Mouse (Mus musculus): Measurements from ENCODE around the gene Setd3. TPM values are rescaled to one million over a fixed set of nuclear protein-coding genes. Genes with fewer than 3 reads are reported as not detected.

Gene Setd3
- total RNA-seq, 1 experiment from 2014 or later, result 91.4 TPM

DNA sequence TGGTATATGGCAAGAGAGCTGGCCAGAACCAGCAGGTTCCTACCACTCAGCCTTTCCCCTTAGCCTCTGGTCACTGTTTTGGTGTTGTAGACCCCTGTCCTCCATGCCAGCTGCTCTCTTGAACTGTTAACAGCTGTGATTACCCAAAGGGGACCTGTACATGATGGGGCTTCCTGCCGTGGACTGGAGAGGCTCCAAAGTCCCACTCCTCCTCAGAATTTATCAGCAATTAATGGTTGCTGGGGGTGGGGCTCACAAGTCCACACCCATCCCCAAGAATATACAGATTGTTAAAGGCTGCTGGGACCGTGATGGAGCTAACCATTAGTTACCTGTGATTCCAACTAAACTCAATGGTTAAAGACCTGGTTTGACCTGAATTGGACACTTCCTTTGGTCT lies 77.0 kb downstream of the Setd3 start:
- no peak for ATAC-seq (ENCODE audit: extremely low read depth, insufficient number of reproducible peaks, low FRiP score, poor library complexity, severe bottlenecking)

DNA sequence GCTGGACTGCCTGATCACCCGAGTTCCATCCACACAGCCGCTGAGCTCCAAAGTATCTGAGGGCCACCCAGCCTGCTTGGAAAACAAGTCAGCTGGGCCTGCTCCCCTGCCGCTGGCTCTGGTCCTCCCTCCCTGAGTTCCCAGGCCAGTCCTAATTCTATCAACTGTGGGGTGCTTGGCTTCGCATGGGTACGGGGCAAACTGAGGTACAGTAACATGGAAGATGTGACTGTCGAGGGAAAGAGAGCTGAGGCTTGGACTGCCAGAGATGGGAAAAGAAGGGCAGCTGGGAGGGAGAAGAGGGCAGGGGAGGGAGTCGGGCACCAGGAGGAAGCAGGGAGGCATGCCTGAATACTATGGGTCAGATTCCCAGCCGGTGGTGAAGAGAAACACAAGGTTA lies 78.9 kb downstream of the Setd3 start:
- no peak for ATAC-seq (ENCODE audit: extremely low read depth, insufficient number of reproducible peaks, low FRiP score, poor library complexity, severe bottlenecking)

DNA sequence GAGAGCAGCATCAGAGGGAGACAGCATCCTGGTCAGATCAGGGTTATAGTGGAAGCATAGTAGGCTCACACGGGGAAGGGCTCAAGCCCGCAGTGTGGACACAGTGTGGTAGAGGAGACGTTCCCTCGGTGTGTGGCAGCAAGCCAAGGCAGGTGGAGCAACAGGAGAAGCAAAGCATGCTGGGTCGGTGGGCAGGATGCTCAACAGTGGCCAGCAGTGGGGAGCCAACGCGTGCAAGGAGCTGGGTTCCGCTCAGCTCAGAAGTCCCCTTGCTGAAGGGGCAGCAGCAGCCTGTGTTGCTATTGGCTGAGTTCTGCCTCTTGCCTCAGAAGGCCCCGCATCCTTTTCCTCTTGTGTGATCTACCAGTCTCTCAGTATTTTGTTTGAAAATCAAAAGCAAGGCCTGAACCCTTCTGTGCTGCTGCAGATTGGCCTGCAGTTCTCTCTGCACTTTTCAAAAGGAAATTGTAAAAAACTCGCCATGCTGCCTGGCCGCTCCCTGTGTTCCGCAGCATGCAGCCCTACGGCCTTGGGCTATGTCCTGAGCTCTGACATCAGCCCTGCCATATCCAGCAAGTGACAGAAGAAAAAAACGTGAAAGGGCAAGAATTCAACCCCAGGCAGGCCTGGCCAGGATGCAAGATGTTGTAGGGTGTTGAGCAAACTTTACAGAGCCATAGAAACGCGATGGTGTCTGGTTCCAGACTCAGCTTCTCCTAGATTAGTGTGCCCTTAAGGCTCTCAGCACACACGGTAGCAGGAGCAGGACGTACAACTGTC lies 80.7 kb downstream of the Setd3 start:
- 0 out of 2 replicates have a peak, but pooled peaks have one; percentile 20 for ATAC-seq (ENCODE audit: extremely low read depth, insufficient number of reproducible peaks, low FRiP score, poor library complexity, severe bottlenecking)

DNA sequence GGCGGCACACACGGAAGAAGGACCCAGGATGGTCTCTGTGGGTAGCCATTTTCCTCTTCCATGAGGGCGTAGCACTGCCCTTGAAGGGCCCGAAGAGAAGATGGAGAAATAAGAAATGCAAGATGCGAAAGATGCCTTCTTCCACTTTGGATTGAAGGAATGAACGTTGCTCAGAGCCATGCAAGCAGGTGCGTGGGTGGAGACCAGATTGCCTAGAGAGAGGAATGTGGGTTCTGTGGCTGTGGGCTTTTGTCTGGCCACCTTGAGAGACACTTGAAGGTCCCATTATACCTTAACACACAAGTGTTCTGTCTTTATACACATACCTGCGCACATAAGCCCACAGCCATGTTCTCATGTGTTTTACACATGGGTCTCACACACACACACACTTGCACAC lies 81.5 kb downstream of the Setd3 start:
- ATAC-seq (ENCODE audit: extremely low read depth, insufficient number of reproducible peaks, low FRiP score, poor library complexity, severe bottlenecking), result no peak

DNA sequence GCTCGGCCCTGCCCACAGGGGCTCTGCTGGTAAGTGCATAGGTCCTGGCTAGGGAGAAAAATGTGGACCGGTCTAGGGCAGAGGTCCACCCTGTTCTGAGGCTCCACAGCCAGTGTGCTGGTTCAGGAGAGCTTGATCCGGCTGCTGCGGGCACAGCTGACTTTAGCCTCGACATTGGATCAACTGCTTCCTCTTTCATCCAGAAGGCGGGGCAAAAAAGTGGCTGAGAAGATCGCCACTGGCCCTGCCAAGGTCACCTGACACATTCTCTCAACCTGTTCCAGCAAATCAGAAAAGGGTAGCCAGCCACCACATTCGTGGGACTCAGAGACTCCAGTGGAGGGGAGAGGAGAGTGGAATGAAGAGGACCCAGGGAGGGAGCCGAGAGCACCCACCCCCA lies 90.9 kb downstream of the Setd3 start:
- no peak for ATAC-seq (ENCODE audit: extremely low read depth, insufficient number of reproducible peaks, low FRiP score, poor library complexity, severe bottlenecking)

- no peak for ATAC-seq (ENCODE audit: extremely low read depth, insufficient number of reproducible peaks, low FRiP score, poor library complexity, severe bottlenecking)
Measured at GRCm38 (mm10) chr12:108087489-108087888, 91.6 kb downstream of the Setd3 start.

- ATAC-seq (ENCODE audit: extremely low read depth, insufficient number of reproducible peaks, low FRiP score, poor library complexity, severe bottlenecking), result no peak
Measured at GRCm38 (mm10) chr12:108078122-108078752, 100.9 kb downstream of the Setd3 start.

GRCm38 (mm10) chr12:108072907-108073306 lies 106.2 kb downstream of the Setd3 start:
- no peak for ATAC-seq (ENCODE audit: extremely low read depth, insufficient number of reproducible peaks, low FRiP score, poor library complexity, severe bottlenecking)

- no peak for ATAC-seq (ENCODE audit: extremely low read depth, insufficient number of reproducible peaks, low FRiP score, poor library complexity, severe bottlenecking)
Measured at GRCm38 (mm10) chr12:108070685-108071662, 108.1 kb downstream of the Setd3 start.

- ATAC-seq (ENCODE audit: extremely low read depth, insufficient number of reproducible peaks, low FRiP score, poor library complexity, severe bottlenecking), result no peak
Measured at GRCm38 (mm10) chr12:108069504-108069903, 109.6 kb downstream of the Setd3 start.

DNA sequence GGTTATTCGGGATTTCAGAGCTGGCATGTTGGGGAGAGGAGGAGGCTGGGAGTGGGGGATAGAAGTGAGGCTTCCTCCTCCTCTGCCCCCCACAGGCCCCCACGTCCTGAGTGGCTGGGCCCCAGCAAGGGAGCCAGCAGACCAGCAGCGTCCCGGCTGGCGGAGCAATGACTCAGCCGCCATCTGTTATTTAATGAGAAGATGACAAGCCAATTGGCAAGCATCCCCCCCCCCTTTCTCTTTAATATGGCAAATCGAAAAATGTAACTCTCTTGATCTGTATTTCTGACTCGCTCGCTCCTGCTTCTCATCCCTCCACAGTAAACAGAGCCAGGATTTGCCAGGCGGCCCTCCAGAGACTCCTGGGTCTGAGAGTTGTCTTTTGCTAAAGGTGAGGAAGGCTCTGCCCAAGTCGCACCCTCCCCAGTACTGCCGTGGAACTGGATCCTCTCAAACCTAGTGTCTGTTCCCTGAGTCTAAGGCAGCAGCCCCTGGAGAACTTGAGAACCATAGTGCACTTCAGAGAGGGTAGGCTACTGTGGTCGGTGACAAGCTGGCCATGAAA lies 111.2 kb downstream of the Setd3 start:
- no peak for ATAC-seq (ENCODE audit: extremely low read depth, insufficient number of reproducible peaks, low FRiP score, poor library complexity, severe bottlenecking)

GRCm38 (mm10) chr12:108067231-108067630 lies 111.9 kb downstream of the Setd3 start:
- no peak for ATAC-seq (ENCODE audit: extremely low read depth, insufficient number of reproducible peaks, low FRiP score, poor library complexity, severe bottlenecking)

DNA sequence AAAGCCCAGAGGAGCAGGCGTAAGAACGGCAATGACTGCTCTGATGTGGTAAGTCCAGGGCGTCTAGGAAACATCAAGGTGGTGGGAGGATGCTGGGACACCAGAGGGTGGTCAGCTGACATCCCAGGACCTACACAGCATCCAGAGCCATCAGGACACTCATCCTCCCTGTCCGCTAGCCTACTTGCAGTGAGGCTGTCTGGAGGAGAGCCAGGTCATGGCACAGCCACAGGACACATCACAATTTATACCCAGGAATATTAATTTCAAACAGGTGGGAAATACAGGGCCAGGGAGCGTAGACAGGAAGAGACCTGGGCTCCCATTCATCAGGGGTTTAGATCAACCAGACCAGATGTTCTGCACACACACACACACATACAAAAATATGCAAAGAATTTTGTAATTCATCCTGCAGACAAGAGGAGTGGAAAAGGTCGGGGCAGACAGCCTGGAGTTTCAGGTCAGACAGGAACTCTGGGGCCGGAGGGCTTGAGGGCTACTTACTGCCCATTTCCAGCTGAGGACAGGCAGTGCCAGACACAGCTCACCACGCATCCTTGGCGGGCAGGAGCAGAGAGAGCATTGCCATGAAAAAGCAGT lies 114.6 kb downstream of the Setd3 start:
- no peak for ATAC-seq (ENCODE audit: extremely low read depth, insufficient number of reproducible peaks, low FRiP score, poor library complexity, severe bottlenecking)

DNA sequence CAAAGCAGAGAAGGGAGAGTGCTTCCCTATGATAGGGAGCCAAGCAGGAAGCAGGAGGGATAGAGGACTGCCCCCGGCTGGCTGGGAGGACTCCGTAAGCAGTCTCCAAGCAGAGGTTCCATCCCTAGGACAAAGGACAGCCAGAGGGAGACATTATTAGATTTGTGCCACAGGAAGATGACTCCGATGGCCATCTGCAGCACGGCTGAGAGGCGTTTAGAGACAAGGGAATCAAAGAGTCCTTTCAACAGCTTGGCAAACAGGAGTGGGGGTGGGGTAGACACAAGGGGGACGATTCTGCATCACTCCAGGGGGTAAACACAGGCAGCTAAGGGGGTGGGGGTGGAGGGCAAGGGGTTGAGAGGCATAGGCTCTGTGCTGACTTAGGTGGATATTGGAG lies 115.1 kb downstream of the Setd3 start:
- no peak for ATAC-seq (ENCODE audit: extremely low read depth, insufficient number of reproducible peaks, low FRiP score, poor library complexity, severe bottlenecking)

- ATAC-seq (ENCODE audit: extremely low read depth, insufficient number of reproducible peaks, low FRiP score, poor library complexity, severe bottlenecking), result no peak
Measured at GRCm38 (mm10) chr12:108062137-108062536, 117.0 kb downstream of the Setd3 start.

GRCm38 (mm10) chr12:108061661-108062060 lies 117.5 kb downstream of the Setd3 start:
- ATAC-seq (ENCODE audit: extremely low read depth, insufficient number of reproducible peaks, low FRiP score, poor library complexity, severe bottlenecking), result no peak
